Mouse (Mus musculus) monocyte, adult 5-6 weeks (primary cell): Measurements from ENCODE around the gene Plekhm1. TPM values are rescaled to one million over a fixed set of nuclear protein-coding genes. Genes with fewer than 3 reads are reported as not detected.
"Not testable (repeated sequence)": the region's sequence is repeated elsewhere in the genome, so short reads cannot be mapped to it uniquely, and the experiment has no call there.

Experiments used
- ATAC-seq: fragments of 153-309, 156-312 bp; replicated peaks from 2 replicates; pipeline ENCODE4 v1.8.0; 2017; ENCODE audit warnings: mild to moderate bottlenecking; ENCODE audit not compliant: low TSS enrichment, insufficient number of reproducible peaks, severe bottlenecking, poor library complexity, low FRiP score
- total RNA-seq: library from RNA; stranded (forward); fragments of 200-1000, 200-491, 200-594 nt; gene quantifications from 3 replicates; pipeline ENCODE4 v1.2.3, GENCODE M21; 2017

Gene Plekhm1
- total RNA-seq, 1 experiment from 2014 or later: 8.9 TPM

DNA sequence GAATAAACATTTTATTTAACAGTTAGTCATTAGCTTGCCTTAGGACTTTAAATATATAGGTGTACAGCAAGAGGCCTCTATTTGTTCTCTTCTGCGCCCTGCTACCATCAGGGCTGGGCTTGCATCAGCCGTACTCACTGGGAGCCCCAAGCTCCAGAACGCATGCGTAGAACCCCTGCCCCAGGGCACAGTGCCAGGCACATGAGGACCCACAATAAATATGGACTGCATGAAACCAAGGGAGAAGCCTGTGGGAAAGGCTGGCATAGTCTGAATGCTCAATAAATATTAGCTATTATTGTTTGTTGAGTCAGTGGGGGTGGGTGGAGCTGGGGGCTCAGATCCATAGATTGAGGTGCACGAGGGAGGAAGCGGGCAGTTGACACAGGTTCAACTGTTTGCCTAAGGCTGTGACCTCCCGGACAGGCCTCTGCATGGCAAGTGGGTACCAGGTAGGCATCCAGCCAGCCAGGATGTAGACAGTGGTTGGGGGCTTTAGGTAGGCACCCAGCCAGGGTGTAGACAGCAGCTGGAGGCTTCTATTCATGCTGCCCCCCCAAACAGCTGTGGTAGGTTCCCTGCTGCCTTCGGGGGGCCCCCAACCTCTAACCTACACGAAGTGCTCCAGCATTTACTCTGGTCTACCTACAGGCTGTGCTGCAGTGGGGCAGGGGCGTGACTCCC lies 80.8 kb downstream of the Plekhm1 start:
- ATAC-seq: no peak

DNA sequence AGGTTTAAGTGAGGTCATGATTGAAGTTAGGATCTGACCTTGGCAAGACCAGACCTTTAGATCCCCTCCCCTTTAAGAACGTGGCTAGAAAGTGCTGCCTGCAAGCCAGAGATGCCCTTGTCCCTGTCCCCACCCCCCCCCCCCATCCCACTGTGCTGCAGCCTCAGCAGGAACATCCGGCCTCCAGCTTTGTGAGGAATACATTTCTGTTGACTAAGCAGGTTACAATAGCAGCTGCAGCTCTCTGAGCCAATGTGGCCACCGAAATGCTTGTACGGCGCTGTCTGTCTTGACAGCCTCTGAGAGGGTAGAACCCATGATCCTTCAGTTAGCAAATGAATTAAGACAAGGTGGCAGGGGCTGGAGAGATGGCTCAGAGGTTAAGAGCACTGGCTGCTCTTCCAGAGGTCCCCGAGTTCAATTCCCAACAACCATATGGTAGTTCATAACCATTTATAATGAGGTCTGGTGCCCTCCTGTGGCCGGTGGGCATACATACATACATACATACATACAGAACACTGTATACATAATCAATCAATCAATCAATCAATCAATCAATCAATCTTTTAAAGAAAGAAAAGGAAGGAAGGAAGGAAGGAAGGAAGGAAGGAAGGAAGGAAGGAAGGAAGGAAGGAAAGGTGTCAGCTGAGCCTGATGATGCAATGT lies 81.7 kb downstream of the Plekhm1 start:
- ATAC-seq: no peak

- ATAC-seq: peak; percentile 52
Measured at GRCm38 (mm10) chr11:103326950-103327349, 85.5 kb downstream of the Plekhm1 start.

DNA sequence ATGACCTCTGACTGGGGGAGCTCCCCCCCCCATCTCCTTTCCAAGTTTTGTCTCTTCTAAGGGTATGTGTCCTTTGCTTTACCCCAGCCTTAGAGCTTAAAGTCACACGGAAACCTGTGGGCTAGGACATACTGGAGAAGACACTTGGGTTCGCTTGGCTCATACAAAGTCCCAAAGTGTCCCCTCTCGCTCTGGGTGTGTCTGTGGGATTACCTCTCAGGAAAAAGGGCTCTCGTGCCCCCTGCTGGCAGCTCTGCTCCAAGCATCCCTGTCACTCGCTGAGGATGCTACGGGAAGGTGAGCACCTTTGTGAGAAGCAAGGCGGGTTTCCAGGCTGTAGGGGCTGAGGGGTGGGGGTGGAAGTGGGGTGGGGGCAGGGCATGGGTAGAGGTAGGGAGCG lies 87.3 kb downstream of the Plekhm1 start:
- peak; percentile 51; the same call in 1 of the 2 replicates for ATAC-seq

DNA sequence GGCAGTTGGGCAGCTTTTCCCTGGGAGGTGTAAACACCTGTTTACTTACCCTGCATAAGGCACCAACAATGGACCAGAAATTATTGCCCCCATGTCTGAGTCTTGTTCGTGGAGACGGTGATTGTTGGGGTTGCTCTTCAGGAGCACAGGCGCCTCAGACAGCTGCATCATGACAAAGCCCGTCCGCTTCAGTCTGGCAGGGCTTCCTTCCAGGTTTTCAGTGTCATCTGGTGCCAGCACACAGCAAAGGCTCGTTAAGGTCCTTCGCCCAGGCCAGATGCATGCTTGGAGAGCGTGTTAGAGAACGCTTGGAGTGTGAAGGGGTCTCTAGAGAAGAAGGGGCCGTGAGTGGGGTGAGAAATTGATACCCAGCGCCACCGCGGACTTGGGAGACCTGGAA lies 87.8 kb downstream of the Plekhm1 start:
- ATAC-seq: no peak

- not testable (repeated sequence) for ATAC-seq
Measured at GRCm38 (mm10) chr11:103322832-103323231, 89.7 kb downstream of the Plekhm1 start.

DNA sequence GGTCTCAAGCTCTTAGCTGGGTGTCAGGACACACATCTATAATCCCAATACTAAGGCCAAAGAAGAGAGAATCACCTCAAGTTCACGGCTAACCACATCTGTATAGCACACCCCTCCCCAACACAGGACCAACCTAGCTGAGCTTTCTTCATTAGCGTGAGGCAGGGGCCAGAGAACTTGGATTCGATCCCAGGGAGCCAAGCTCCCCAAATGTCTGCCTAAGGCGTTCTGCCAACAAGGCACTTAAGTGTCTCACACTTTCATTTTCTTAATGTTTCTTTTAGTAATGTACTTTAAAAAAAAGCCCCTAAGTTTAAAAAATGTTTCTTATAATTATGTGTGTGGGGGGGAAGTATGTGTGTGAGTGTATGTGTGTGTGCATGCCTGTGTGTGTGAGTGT lies 91.8 kb downstream of the Plekhm1 start:
- no peak for ATAC-seq

DNA sequence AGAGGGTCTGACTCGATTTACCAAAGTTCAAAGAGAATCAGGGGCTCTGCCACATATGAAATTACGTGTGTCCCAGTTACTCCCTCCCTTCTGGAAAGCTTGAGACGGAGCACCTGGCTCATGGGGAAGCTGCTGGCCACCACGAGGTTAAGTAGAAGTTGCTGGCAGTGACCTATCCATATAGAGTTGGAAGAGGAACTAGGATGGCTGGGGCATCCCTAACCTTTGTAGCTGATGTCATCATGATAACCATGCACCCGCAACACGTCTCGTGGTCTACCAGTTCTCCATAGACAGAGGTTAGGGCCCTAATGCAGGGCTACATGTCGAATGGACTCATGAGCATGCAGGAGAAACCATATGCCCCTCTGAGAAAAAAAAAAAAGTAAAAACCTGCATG lies 92.3 kb downstream of the Plekhm1 start:
- ATAC-seq: peak; percentile 86

DNA sequence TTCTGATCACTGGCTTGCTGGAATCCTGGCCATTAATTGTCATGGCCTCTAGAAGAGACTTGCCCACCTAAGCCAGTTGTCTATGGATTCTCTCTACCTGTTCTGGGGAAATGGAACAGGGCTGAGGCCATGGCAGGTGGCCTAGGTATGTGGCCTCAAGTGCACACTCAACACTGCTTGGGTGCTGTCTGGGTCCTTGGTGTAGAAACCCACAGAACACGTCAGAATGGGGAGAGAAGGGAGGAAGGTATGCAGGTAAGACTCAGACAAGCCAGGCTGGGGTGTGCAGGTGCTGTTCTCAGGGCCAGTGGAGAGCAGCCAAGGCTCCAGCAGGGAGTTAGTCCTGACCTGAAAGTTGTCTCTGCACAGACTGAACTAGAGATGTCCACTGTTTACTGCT lies 94.4 kb downstream of the Plekhm1 start:
- no peak for ATAC-seq

DNA sequence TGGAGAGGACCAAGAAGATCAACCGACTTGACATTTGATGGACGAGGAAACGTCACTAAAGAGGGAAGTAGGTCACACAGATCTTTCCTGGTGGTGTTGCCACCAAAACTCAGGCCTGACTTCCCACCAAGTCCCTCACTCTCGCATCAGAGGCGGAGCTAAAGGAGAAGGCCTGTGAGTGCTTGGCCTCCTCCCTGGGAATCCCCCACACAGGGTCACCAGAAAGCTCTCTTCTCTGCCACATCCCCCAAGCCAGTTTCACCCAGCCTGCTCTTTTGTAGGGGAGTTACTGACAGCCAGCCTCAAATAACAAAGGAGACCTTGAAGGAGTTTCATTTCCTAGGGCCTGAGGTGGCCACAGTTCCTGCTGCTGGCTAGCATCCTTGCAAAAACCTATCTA lies 97.1 kb downstream of the Plekhm1 start:
- peak; percentile 81 for ATAC-seq

DNA sequence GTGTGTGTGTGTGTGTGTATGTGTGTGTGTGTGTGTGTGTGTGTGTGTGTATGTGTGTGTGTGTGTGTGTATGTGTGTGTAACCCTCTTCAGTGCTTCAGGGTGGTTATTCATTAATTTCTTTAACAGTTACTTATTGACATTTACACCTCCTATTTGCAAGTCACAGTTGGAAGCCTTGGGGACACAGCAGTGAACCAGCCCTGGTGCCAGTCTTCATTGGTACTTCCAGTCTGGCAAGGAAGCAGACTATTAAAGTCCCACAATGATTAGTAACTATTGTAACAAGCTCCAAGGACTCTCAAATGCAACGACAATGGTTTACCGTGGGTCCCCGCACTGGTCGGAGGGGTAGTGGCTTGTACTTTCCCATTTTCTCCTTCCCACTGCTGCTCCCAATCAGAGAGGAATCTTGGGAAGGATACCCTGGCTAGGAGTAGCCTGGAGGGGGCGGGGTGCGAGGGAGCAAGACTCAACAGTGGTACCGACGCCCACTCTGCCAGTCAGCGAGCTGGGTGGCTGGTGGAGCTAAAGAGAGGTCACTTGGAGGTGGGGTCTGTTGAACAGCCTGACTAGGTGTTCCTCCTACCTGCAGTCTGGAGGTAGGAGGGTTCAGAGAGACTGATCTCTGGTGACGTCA lies 97.6 kb downstream of the Plekhm1 start:
- ATAC-seq: no peak

Other genes with a start within 250 kb of the Plekhm1 start
- 189 to 455 TPM (median 252 TPM) in 3 replicates for gene Fmnl1, start 241.6 kb downstream of the Plekhm1 start, total RNA-seq
- not detected in 3 replicates for gene 1700023F06Rik, start 204.1 kb downstream of the Plekhm1 start, total RNA-seq
- not detected in 3 replicates for gene Spata32, start 194.3 kb downstream of the Plekhm1 start, total RNA-seq
- 72.0 to 89.0 TPM (median 88.0 TPM) in 3 replicates for gene Map3k14, start 145.2 kb downstream of the Plekhm1 start, total RNA-seq
- gene Arhgap27, start 49.0 kb downstream of the Plekhm1 start, total RNA-seq: 59.2 to 68.0 TPM (median 67.2 TPM) in 3 replicates
- not detected in 3 replicates for gene Lrrc37a, start 91.9 kb upstream of the Plekhm1 start, total RNA-seq
- gene Gm884, start 208.5 kb upstream of the Plekhm1 start, total RNA-seq: 0.29 TPM in 1 of 3 replicates, not detected in the others
- gene Lyzl6, start 226.2 kb upstream of the Plekhm1 start, total RNA-seq: not detected in 3 replicates
- gene Rprml, start 236.9 kb upstream of the Plekhm1 start, total RNA-seq: not detected in 3 replicates